Mouse (Mus musculus) c-Kit-positive CD71-positive TER-119-negative erythroid progenitor cells, embryonic 14.5 days (primary cell): ENCODE measurements around the gene Icam4.

Experiments
- DNase-seq: peaks from one replicate; pipeline ENCODE4 v3.0.0-alpha.2; 2013; ENCODE audit warnings: low read depth

The Icam4 gene

GRCm38 (mm10) chr9:21011846-21012312, 17.3 kb upstream of the Icam4 start:
- no peak for DNase-seq

GRCm38 (mm10) chr9:21012368-21012767, 16.8 kb upstream of the Icam4 start:
- no peak for DNase-seq

GRCm38 (mm10) chr9:21014691-21015570, 14.2 kb upstream of the Icam4 start:
- DNase-seq, result no peak

- DNase-seq, result no peak
These were observed 13.5 kb upstream of the Icam4 start, which contains the start of gene Icam1 for GRCm38 (mm10) chr9:21015571-21016130. Gene Icam1, plus strand, starts transcription at chr9:21015985.

GRCm38 (mm10) chr9:21016331-21017176, 12.6 kb upstream of the Icam4 start:
- DNase-seq, result no peak

GRCm38 (mm10) chr9:21017177-21017575, 12.0 kb upstream of the Icam4 start:
- no peak for DNase-seq

GRCm38 (mm10) chr9:21018600-21018999, 10.6 kb upstream of the Icam4 start:
- no peak for DNase-seq

- no peak for DNase-seq
These were observed 7.8 kb upstream of the Icam4 start for GRCm38 (mm10) chr9:21021363-21021762.

GRCm38 (mm10) chr9:21022288-21022687, 6.9 kb upstream of the Icam4 start:
- DNase-seq, result no peak

- DNase-seq, result no peak
These were observed 6.4 kb upstream of the Icam4 start for GRCm38 (mm10) chr9:21022726-21023125.

- no peak for DNase-seq
These were observed 3.8 kb upstream of the Icam4 start for GRCm38 (mm10) chr9:21025258-21025810.

- no peak for DNase-seq
These were observed 2.3 kb upstream of the Icam4 start for GRCm38 (mm10) chr9:21026849-21027248.

- no peak for DNase-seq
These were observed 1.3 kb upstream of the Icam4 start for GRCm38 (mm10) chr9:21027774-21028290.

- DNase-seq, result no peak
These were observed 538 bp upstream of the Icam4 start for GRCm38 (mm10) chr9:21028560-21029110.

- no peak for DNase-seq
These were observed 955 bp downstream of the Icam4 start for GRCm38 (mm10) chr9:21030055-21030600.

- DNase-seq, result peak; percentile 98
These were observed 1.6 kb downstream of the Icam4 start for GRCm38 (mm10) chr9:21030781-21031250.

- DNase-seq, result no peak
These were observed 2.2 kb downstream of the Icam4 start for GRCm38 (mm10) chr9:21031251-21031895.

GRCm38 (mm10) chr9:21031896-21032351, 2.8 kb downstream of the Icam4 start, which contains the start of gene Icam5:
Gene Icam5, plus strand, starts transcription at chr9:21032073.
- no peak for DNase-seq

GRCm38 (mm10) chr9:21032491-21032890, 3.3 kb downstream of the Icam4 start:
- no peak for DNase-seq

- peak; percentile 92 for DNase-seq
These were observed 4.0 kb downstream of the Icam4 start for GRCm38 (mm10) chr9:21033136-21033535.
